Mouse (Mus musculus) heart, adult 9 months (tissue): ENCODE results near the gene Dnaja3.

Experiments
- DNase-seq, 2 experiments: peaks; one replicate each; pipeline ENCODE4 v3.0.0; 2022; ENCODE audit warnings: low spot score in 2 of 2

The Dnaja3 gene

DNA sequence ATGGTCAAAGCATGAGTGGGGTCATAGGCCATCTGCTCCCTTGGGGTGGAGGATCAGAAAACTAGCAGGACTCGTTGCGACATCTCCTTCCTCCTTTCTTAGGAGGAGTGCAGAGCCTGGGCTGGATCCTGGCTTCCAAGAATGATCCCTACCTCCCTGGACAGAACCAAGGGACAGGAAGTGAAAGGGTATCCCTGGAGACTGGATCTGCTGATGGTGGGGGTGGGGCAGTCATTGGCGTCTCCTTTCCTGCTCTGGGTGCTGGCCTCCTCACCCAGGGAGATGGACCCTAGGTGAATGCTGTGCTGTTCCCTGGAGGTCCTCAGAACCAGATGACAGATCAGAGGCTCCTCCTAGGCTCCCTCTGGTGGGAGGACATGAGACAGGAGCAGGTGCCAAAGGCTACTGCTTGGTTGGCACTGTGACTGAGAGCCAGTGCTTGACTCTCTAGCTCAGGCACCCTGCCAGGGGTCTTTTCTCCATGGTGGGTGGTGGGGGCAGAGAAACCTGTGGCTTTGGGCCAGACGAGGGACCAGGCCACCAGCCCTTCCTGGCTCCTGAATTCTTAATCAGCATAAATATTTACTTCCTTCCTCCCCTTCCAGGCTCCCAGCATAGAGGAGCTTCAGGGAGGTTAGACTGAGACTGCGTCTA, 33.2 kb upstream of the Dnaja3 start:
- peak; percentile 70 to 74 for DNase-seq

GRCm38 (mm10) chr16:4607818-4608531, 31.8 kb upstream of the Dnaja3 start:
- peak; percentile 69 to 83 for DNase-seq

GRCm38 (mm10) chr16:4608532-4609059, 31.2 kb upstream of the Dnaja3 start:
- DNase-seq: no peak

- no peak for DNase-seq
These were observed 28.6 kb upstream of the Dnaja3 start for GRCm38 (mm10) chr16:4611193-4611592.

DNA sequence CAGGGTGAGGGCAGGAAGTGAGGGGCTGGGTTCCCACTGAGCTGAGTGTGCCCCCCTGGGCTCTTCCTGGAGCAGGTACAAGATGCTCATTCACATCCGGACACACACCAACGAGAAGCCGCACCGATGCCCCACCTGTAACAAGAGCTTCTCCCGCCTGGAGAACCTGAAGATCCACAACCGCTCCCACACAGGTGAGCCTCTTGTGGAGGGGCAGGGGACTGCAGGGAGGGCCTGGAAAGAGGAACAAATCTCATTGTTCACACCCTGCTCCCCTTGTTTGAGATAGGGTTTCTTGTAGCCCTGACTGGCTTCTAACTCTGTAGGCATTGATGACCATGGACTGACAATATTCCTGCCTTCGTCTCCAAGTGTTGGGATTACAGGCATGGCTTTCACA, 28.1 kb upstream of the Dnaja3 start:
- DNase-seq: no peak

DNA sequence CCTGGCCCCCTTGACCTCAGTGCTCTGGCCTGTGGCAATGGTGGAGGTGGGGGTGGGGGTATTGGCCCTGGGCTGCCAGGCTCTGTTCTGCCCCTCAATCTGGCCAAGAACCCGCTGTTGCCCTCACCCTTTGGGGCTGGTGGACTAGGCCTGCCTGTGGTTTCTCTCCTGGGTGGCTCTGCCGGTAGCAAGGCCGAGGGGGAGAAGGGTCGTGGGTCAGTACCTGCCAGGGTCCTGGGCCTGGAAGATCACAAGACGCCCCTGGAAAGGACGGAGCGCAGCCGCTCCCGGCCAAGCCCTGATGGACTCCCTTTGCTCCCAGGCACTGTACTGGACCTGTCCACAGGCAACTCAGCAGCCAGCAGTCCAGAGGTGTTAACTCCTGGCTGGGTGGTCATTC, 26.1 kb upstream of the Dnaja3 start:
- DNase-seq: no peak

- DNase-seq: no peak
These were observed 25.1 kb upstream of the Dnaja3 start for GRCm38 (mm10) chr16:4614639-4615038.

GRCm38 (mm10) chr16:4615297-4615696, 24.5 kb upstream of the Dnaja3 start:
- no peak for DNase-seq

GRCm38 (mm10) chr16:4616829-4617228, 23.0 kb upstream of the Dnaja3 start:
- DNase-seq: no peak

DNA sequence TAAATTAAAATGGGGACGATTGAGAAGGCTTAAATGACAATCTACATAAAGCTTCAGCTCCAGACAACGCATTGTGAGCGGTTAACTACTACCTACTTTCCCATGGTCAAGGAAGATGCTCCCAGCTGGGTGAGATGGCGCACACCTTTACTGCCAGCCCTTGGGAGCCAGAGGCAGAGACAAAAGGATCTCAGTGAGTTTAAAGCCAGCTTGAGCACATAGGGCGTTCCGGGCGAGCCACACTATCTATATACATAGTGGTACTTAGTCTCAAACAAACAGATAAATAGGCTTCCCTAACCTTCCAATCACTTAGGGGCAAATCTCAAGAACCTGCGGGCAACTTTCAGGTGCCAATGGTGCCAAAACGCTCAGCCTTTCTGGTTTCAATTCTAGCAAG, 15.7 kb upstream of the Dnaja3 start:
- no peak for DNase-seq

DNA sequence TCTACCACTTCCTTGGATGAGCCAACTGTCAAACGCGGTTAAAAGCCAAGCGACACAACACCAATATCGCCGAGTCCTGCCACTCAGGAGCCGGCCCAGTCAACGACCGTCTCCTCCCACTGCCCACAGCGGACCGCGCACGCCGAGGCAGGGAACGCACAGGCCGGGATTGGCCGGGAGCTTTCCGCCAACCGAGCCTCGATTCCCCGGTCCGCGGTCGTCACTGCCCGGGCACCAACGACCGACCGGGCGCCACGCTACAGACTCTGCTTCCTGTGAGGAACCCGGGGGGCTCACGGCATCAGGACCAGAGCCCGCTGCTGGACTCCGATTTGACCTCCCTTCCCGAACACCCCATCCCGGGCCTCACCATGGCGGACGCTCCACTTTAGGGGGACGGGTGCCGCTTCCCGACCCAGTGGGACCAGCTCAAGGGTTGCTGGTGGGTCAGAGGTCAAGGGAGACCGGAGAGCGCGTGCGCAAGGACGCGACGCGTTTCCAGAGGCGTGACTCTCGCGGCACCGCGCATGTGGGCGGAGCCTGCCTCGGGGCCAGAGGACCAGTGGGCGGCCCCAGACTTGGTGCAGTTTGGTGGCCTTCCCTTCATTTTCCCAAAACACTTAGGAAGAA, 15.2 kb upstream of the Dnaja3 start, which contains the start of gene Pam16:
Gene Pam16 (minus strand): TSS at position 508 of the 630 bp plus-strand sequence.
- DNase-seq: peak; percentile 94 to 95

GRCm38 (mm10) chr16:4627105-4627504, 12.7 kb upstream of the Dnaja3 start:
- DNase-seq: no peak

GRCm38 (mm10) chr16:4628898-4629419, 10.8 kb upstream of the Dnaja3 start:
- no peak for DNase-seq

DNA sequence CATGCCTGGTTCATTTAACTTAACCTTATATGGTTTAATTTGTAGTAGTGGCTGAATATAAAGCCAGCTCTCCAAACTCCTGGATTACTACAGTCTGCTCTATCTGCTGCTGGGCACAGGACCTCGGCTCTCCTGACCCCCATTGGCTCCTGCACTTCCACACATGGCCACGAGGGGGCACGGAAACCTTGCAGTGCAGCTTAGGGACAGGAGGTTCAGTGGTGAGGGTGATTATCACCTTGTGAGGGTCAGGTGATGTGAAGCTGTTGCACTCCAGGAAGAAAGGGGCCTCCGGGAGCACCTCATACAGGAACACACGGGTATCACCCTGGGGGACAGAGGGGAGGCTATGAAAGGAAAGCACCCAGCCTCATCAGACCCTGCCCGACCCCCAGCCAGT, 9.8 kb upstream of the Dnaja3 start:
- peak; percentile 70 to 82 for DNase-seq

DNA sequence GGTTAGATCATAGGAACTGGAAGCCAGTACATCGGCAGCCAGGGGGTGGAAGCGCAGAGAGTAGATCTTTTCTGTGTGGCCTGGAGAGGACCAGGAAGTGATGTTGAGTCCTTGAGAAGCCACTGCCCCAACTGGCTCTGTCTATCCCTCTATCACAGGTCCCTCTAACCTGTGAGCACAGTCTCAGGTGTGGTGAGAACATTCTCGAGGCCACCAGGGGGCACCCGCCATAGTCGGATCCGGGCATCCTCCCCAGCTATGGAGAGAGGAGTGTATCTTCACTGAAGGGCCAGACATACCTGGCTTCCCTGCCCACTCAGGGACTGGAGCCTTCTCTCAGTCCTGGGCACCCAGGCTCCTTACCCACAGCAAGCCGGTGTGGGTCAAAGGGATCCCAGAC, 7.7 kb upstream of the Dnaja3 start:
- DNase-seq: no peak

DNA sequence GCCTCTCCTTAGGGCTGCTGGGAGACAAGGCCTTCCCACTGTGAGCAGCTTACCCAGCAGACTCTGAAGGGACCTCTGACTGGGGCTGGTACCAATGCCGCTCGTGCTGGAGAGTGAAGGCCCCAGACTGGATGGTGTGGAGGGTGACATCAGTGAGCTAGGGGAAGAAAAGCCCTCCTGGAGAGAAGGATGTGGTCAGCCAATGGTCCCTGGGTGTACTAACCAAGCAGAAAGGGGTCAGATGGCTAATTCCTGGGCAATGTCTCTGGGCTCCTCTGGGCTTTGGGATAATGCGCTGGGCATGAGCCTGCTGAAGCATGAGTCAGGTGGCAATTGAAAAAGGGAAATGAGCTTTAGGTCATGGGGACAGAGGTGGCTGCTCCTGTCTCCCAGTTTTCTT, 6.1 kb upstream of the Dnaja3 start:
- DNase-seq: no peak

- no peak for DNase-seq
These were observed 5.1 kb upstream of the Dnaja3 start for GRCm38 (mm10) chr16:4634681-4635080.

DNA sequence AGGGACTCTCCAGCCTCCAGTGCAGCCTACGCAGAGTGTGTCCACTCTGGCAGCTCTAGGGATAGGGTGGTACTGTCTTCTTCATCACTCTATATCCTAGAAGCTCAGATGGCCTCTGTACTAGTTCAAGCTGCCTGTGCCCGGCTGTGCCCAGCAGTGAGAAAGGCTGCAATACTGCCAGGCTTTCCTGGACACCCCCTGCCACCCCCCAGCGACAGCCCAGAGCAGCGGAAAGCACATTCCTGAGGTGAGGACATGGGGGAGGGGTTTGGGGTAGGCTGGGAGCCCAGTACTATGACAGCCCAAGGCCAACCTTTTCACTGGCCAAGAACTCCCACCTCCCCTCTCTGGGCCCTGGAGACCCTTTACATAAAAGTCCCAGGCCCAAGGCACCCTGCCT, 4.0 kb upstream of the Dnaja3 start:
- no peak for DNase-seq

GRCm38 (mm10) chr16:4638891-4639390, 848 bp upstream of the Dnaja3 start:
- no peak for DNase-seq

GRCm38 (mm10) chr16:4640267-4641005, 647 bp downstream of the Dnaja3 start:
- peak in 1 of 2 experiments; percentile 51 for DNase-seq

DNA sequence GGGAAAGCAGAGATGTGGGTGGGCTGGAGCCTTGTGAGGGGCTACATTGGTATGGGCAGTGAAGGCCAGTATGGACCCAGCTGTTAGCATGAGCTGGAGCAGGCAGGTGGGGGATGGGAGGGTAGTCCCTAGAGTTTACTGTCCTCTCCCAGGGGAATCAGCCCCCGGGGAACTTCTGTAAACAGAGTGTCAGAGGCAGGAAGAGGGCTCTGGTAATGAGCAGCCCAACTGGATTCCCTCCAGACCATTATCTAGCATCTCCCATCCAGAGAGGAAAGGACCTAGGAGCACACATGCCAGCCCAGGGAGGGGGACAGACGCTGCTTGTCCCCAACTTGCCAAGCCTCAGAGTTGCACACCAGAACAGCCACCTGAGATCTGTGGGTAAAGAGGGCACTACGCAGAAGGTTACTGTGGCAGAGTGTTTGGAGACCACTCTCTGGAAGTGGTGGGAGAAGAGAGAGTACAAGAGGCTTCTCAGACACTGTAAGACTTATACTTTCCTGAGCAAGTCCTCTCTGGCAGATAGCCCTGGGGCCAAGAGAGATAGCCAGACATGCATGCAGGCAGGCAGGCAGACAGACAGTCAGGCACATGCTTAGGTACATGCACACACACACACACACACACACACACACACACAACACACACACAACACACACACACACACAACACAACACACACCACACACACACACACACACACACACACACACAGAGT, 1.5 kb downstream of the Dnaja3 start:
- DNase-seq: peak in 1 of 2 experiments; percentile 41
